Mouse (Mus musculus) kidney, postnatal 0 days (tissue): ENCODE results near the gene Gstcd. TPM values are rescaled to one million over a fixed set of nuclear protein-coding genes. Genes with fewer than 3 reads are reported as not detected.

Experiments used
- ATAC-seq: fragments of 200-750 bp; cut with Nextera tagmentation; replicated peaks from 2 replicates; pipeline ENCODE4 v1.8.0; 2017; ENCODE audit warnings: low read depth, moderate number of reproducible peaks, moderate TSS enrichment, moderate library complexity; ENCODE audit not compliant: low FRiP score
- DNase-seq: peaks from one replicate; pipeline ENCODE4 v3.0.0-alpha.2; 2016; ENCODE audit warnings: low spot score
- H3K27ac ChIP-seq: fragments of 300-500 bp; sonication (generic); 2 replicates; pipeline ENCODE4 v1.5.1; 2014; ENCODE audit warnings: mild to moderate bottlenecking
- H3K27me3 ChIP-seq: fragments of 300-500 bp; sonication (generic); 2 replicates; pipeline ENCODE4 v1.6.1; 2014; ENCODE audit warnings: low read length, mixed read lengths; ENCODE audit not compliant: insufficient read depth
- H3K36me3 ChIP-seq: fragments of 300-500 bp; sonication (generic); 2 replicates; pipeline ENCODE4 v1.6.1; 2014; ENCODE audit warnings: low read length, mixed read lengths; ENCODE audit not compliant: insufficient read depth
- H3K4me1 ChIP-seq: fragments of 300-500 bp; sonication (generic); replicated peaks from 2 replicates; pipeline ENCODE4 v1.6.1; 2014; ENCODE audit warnings: antibody characterized with exemption, low read length, mixed read lengths; ENCODE audit not compliant: insufficient read depth
- H3K4me2 ChIP-seq: fragments of 300-500 bp; sonication (generic); 2 replicates; pipeline ENCODE4 v1.6.1; 2014; ENCODE audit warnings: mild to moderate bottlenecking, low read length, moderate library complexity, mixed read lengths
- H3K4me3 ChIP-seq: fragments of 300-500 bp; sonication (generic); replicated peaks from 2 replicates; pipeline ENCODE4 v1.5.1; 2014; ENCODE audit warnings: low read depth, low read length
- H3K9ac ChIP-seq: fragments of 300-500 bp; sonication (generic); 2 replicates; pipeline ENCODE4 v1.6.1; 2014; ENCODE audit warnings: low read depth, low read length
- H3K9me3 ChIP-seq: fragments of 300-500 bp; sonication (generic); replicated peaks from 2 replicates; pipeline ENCODE4 v1.6.1; 2016; ENCODE audit warnings: low read length, inconsistent platforms, mixed read lengths
- CTCF ChIP-seq: IDR thresholded peaks from 2 replicates; pipeline ENCODE4 v1.5.1; 2016; ENCODE audit warnings: antibody characterized with exemption, low read depth, mild to moderate bottlenecking, moderate library complexity
- WGBS: fragments of 180-500 bp; shearing (Covaris S2); extraction: QIAGEN DNeasy Blood & Tissue Kit; methylation state at CpG from one replicate; pipeline ENCODE4 v1.1.7; 2014; 5-methylcytosine and 5-hydroxymethylcytosine counted together
- polyA plus RNA-seq: library from polyadenylated mRNA; unstranded; fragments of >200 nt; fragmentation: Nextera tagmentation; extraction: Ambion mirVana; gene quantifications from 2 replicates; pipeline ENCODE4 v1.2.1, GENCODE M21; 2015

The Gstcd gene
- polyA plus RNA-seq, 1 experiment from 2014 or later = 4.5 TPM

DNA sequence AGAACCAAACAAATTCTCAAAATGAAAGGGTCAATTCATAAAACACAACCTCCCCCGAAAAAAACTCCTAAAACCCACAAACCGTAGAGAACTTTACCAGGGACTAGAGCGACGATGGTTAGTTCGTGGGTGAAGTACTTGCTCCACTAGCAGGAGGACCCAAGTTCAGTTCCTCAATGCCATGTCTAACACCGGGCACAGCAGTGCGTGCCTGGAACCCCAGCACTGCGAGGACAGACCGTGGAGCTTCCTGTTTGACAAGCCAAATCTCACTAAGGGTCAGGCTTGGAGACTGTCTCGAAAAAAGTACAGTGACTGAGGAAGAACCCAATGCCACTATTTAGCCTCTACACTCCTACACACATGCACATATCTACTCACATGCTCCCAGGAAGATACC is 16.3 kb downstream of the Gstcd start:
- Histone ChIP-seq H3K4me2 (no peak overlapping the region), H3K9me3 (no peaks in the 10 kb centered on the region), H3K9ac (no peak overlapping the region), H3K27ac (no peak overlapping the region), H3K27me3 (no peaks in the 10 kb centered on the region), H3K4me1 (no peaks in the 10 kb centered on the region), H3K36me3 (0 out of 2 replicates have a peak, but pooled peaks cover 14% of the 10 kb centered on the region), H3K4me3 (no peak overlapping the region)
- DNase-seq = no peak
- WGBS = 87% methylated on average over 10 of the region's 10 CpGs
- no peak for ATAC-seq
- no peak for TF ChIP-seq CTCF

- WGBS = 87% methylated on average over 2 of the region's 2 CpGs
- no peak overlapping the region for H3K27ac ChIP-seq
- no peaks in the 10 kb centered on the region for H3K4me1 ChIP-seq
- no peak overlapping the region for H3K4me2 ChIP-seq
- no peak overlapping the region for H3K9ac ChIP-seq
- no peak for DNase-seq
- no peak for ATAC-seq
- no peaks in the 10 kb centered on the region for H3K9me3 ChIP-seq
- H3K27me3 ChIP-seq = no peaks in the 10 kb centered on the region
- H3K4me3 ChIP-seq = no peak overlapping the region
- H3K36me3 ChIP-seq = no peaks in the 10 kb centered on the region
- TF ChIP-seq CTCF = no peak
Measured at GRCm38 (mm10) chr3:133052068-133052467, 39.8 kb downstream of the Gstcd start.

GRCm38 (mm10) chr3:133033145-133033755 is 58.6 kb downstream of the Gstcd start:
- H3K4me1 ChIP-seq = no peaks in the 10 kb centered on the region
- no peaks in the 10 kb centered on the region for H3K27me3 ChIP-seq
- WGBS = 89% methylated on average over 7 of the region's 7 CpGs
- TF ChIP-seq CTCF = no peak
- H3K9ac ChIP-seq = no peak overlapping the region
- no peak for ATAC-seq
- no peaks in the 10 kb centered on the region for H3K9me3 ChIP-seq
- no peak overlapping the region for H3K4me3 ChIP-seq
- no peak overlapping the region for H3K27ac ChIP-seq
- DNase-seq = no peak
- H3K4me2 ChIP-seq = no peak overlapping the region
- H3K36me3 ChIP-seq = no peaks in the 10 kb centered on the region

DNA sequence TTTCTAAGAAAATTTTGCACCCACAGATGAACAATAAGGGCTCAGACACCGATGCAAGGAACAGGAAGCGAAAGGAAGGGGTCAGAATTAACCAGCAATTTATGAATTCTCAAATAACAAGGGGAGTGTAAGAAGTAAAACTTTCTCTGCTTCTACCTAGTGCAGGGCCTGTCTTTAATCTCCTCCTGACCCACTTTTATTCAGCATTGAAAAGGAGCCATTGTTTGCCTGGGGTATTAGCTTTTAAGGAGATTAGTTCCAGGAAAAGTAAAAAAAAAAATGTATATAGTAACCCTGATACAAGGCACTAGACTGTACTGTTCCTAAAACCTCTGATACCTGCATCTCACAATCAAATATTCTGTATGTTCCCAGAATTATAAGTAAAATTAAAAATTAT is 64.9 kb downstream of the Gstcd start:
- Histone ChIP-seq H3K27ac (no peak overlapping the region), H3K4me1 (no peaks in the 10 kb centered on the region), H3K4me3 (no peak overlapping the region), H3K9me3 (no peaks in the 10 kb centered on the region), H3K9ac (no peak overlapping the region), H3K4me2 (no peak overlapping the region), H3K27me3 (no peaks in the 10 kb centered on the region), H3K36me3 (no peaks in the 10 kb centered on the region)
- ATAC-seq (no peak), DNase-seq (no peak)
- WGBS = 74% methylated on average over 2 of the region's 2 CpGs
- no peak for TF ChIP-seq CTCF

GRCm38 (mm10) chr3:133007250-133007649 is 84.6 kb downstream of the Gstcd start:
- Histone ChIP-seq H3K9ac (no peak overlapping the region), H3K4me2 (no peak overlapping the region), H3K36me3 (no peaks in the 10 kb centered on the region), H3K9me3 (no peaks in the 10 kb centered on the region), H3K4me1 (no peaks in the 10 kb centered on the region), H3K27ac (no peak overlapping the region), H3K4me3 (no peak overlapping the region), H3K27me3 (no peaks in the 10 kb centered on the region)
- 72% methylated on average over 4 of the region's 4 CpGs for WGBS
- ATAC-seq (no peak), DNase-seq (no peak)
- no peak for TF ChIP-seq CTCF

DNA sequence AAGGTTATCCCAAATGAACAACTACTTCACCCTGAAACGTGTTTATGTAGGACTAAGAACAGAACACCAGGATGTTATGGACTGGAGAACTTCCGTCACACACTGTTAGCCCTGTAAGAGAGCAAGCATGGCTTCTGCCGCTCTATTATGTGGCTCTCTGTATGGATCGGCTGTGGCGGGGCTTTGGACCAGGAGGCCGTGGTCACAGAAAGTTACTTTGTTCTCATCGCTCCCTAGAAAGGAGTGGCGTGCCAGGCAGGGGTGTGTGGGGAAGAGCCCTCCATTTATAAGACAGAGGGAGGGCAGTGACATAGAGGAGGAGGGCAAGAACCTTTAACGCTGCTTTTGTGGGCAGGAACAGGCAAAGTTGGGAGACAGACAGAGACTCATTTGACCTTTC is 95.5 kb downstream of the Gstcd start:
- H3K9me3 ChIP-seq = no peaks in the 10 kb centered on the region
- ATAC-seq (no peak), DNase-seq (no peak)
- H3K4me1 ChIP-seq = no peaks in the 10 kb centered on the region
- no peaks in the 10 kb centered on the region for H3K36me3 ChIP-seq
- no peak overlapping the region for H3K27ac ChIP-seq
- TF ChIP-seq CTCF = no peak
- no peak overlapping the region for H3K4me2 ChIP-seq
- 84% methylated on average over 9 of the region's 9 CpGs for WGBS
- no peak overlapping the region for H3K4me3 ChIP-seq
- H3K9ac ChIP-seq = no peak overlapping the region
- H3K27me3 ChIP-seq = no peaks in the 10 kb centered on the region

GRCm38 (mm10) chr3:132995904-132996267 is 95.9 kb downstream of the Gstcd start:
- Histone ChIP-seq H3K27me3 (no peaks in the 10 kb centered on the region), H3K4me3 (no peak overlapping the region), H3K9me3 (no peaks in the 10 kb centered on the region), H3K4me1 (no peaks in the 10 kb centered on the region), H3K36me3 (no peaks in the 10 kb centered on the region), H3K27ac (no peak overlapping the region), H3K9ac (no peak overlapping the region), H3K4me2 (no peak overlapping the region)
- ATAC-seq (no peak), DNase-seq (no peak)
- no peak for TF ChIP-seq CTCF
- WGBS = 70% methylated on average over 3 of the region's 3 CpGs
